Comparison of ENCODE assay signal across 23 mouse cellular contexts in genomic region chr10:116964084-116964483, GRCm38 (mm10). TPM values are rescaled to one million over a fixed set of nuclear protein-coding genes. Genes with fewer than 3 reads are reported as not detected.
DNase-seq lines count a peak whose midpoint lies in the region; ATAC-seq and TF ChIP-seq lines count a peak whose summit lies in the region.
"Had no signal": no experiment of that assay in that cellular context is flagged by ENCODE, and none has a peak within 500 bp of the region (broad histone marks: within the 10 kb centered on the region; RNA-seq: fewer than 3 reads in every experiment).

No protein-coding gene starts in this region.

- H3K4me3 ChIP-seq in kidney, adult 2 months (ENCODE audit: insufficient read depth, low read depth, low read length): peak overlapping the region; percentile 18; the same call in 1 of the 2 replicates
- H3K4me3 ChIP-seq in kidney, embryonic 15.5 days (replicated peaks): no peak overlapping the region
- H3K4me3 ChIP-seq in limb, embryonic 12.5 days (replicated peaks): no peak overlapping the region
- H3K4me3 ChIP-seq in limb, embryonic 10.5 days: no peak overlapping the region
- H3K4me3 ChIP-seq in lung, postnatal 0 days (ENCODE audit: low read depth, low read length): no peak overlapping the region
- H3K4me3 ChIP-seq in limb, embryonic 13.5 days: peak overlapping the region; percentile 19
- H3K4me3 ChIP-seq: embryonic facial prominence, embryonic 10.5 days; forebrain, embryonic 13.5 days; heart, adult 2 months; heart, embryonic 12.5 days had no signal

- peaks cover 14% of the 10 kb centered on the region for H3K4me1 ChIP-seq in kidney, adult 2 months (ENCODE audit: control insufficient read depth, insufficient read depth, low read length)
- peaks cover 24% of the 10 kb centered on the region; the same call in 1 of the 2 replicates for H3K4me1 ChIP-seq in kidney, embryonic 15.5 days
- 0 out of 2 replicates have a peak, but pooled peaks cover 6% of the 10 kb centered on the region for H3K4me1 ChIP-seq in limb, embryonic 12.5 days (replicated peaks)
- H3K4me1 ChIP-seq in limb, embryonic 10.5 days: peaks cover 25% of the 10 kb centered on the region
- no peaks in the 10 kb centered on the region for H3K4me1 ChIP-seq in lung, postnatal 0 days (ENCODE audit: insufficient read depth, low read depth, low read length)
- peaks cover 2% of the 10 kb centered on the region; the same call in 1 of the 2 replicates for H3K4me1 ChIP-seq in limb, embryonic 13.5 days
- H3K4me1 ChIP-seq: forebrain, embryonic 13.5 days had no signal

- H3K9me3 ChIP-seq in kidney, embryonic 15.5 days (replicated peaks): no peaks in the 10 kb centered on the region
- H3K9me3 ChIP-seq in limb, embryonic 12.5 days: no peaks in the 10 kb centered on the region
- no peaks in the 10 kb centered on the region for H3K9me3 ChIP-seq in limb, embryonic 10.5 days (replicated peaks)
- H3K9me3 ChIP-seq in lung, postnatal 0 days (ENCODE audit: low read length): no peaks in the 10 kb centered on the region
- no peaks in the 10 kb centered on the region for H3K9me3 ChIP-seq in limb, embryonic 13.5 days
- H3K9me3 ChIP-seq: embryonic facial prominence, embryonic 10.5 days; forebrain, embryonic 13.5 days; heart, embryonic 12.5 days had no signal

- H3K27me3 ChIP-seq in kidney, adult 2 months (replicated peaks; ENCODE audit: control insufficient read depth, insufficient read depth, low read length): no peaks in the 10 kb centered on the region
- no peaks in the 10 kb centered on the region for H3K27me3 ChIP-seq in kidney, embryonic 15.5 days
- no peaks in the 10 kb centered on the region for H3K27me3 ChIP-seq in limb, embryonic 12.5 days
- H3K27me3 ChIP-seq in limb, embryonic 10.5 days (ENCODE audit: low read depth, poor library complexity, severe bottlenecking): no peaks in the 10 kb centered on the region
- no peaks in the 10 kb centered on the region for H3K27me3 ChIP-seq in lung, postnatal 0 days (replicated peaks; ENCODE audit: insufficient read depth, low read length)
- no peaks in the 10 kb centered on the region for H3K27me3 ChIP-seq in limb, embryonic 13.5 days
- H3K27me3 ChIP-seq: CH12.LX; forebrain, embryonic 13.5 days; heart, embryonic 12.5 days had no signal

- TF ChIP-seq POLR2A in kidney, adult 2 months (IDR thresholded peaks at IDR 0.05; ENCODE audit: low read depth, low read length): no peak

- TF ChIP-seq EP300 in lung, postnatal 0 days (IDR thresholded peaks at IDR 0.05): no peak

- H3K36me3 ChIP-seq in kidney, adult 2 months (ENCODE audit: control insufficient read depth, insufficient read depth, low read length): no peaks in the 10 kb centered on the region
- no peaks in the 10 kb centered on the region for H3K36me3 ChIP-seq in kidney, embryonic 15.5 days
- no peaks in the 10 kb centered on the region for H3K36me3 ChIP-seq in limb, embryonic 12.5 days
- no peaks in the 10 kb centered on the region for H3K36me3 ChIP-seq in limb, embryonic 10.5 days
- H3K36me3 ChIP-seq in lung, postnatal 0 days (ENCODE audit: insufficient read depth, low read length): no peaks in the 10 kb centered on the region
- H3K36me3 ChIP-seq in limb, embryonic 13.5 days: no peaks in the 10 kb centered on the region
- H3K36me3 ChIP-seq: embryonic facial prominence, embryonic 10.5 days; heart, embryonic 12.5 days had no signal

- H3K9ac ChIP-seq in kidney, embryonic 15.5 days: no peak overlapping the region
- H3K9ac ChIP-seq in limb, embryonic 12.5 days (replicated peaks): no peak overlapping the region
- H3K9ac ChIP-seq in lung, postnatal 0 days (replicated peaks; ENCODE audit: low read depth): no peak overlapping the region
- no peak overlapping the region for H3K9ac ChIP-seq in limb, embryonic 13.5 days
- H3K9ac ChIP-seq: forebrain, embryonic 13.5 days; forebrain, postnatal 0 days; heart, embryonic 12.5 days had no signal

- no peak for TF ChIP-seq CTCF in kidney, adult 2 months (conservative IDR thresholded peaks at IDR 0.05; ENCODE audit: insufficient read depth, insufficient read length, low read depth, low read length)
- no peak for TF ChIP-seq CTCF in lung, postnatal 0 days (IDR thresholded peaks at IDR 0.05)

- peak overlapping the region; percentile 74 for H3K27ac ChIP-seq in kidney, adult 2 months (ENCODE audit: insufficient read depth, low read depth, low read length)
- H3K27ac ChIP-seq in kidney, embryonic 15.5 days: no peak overlapping the region
- no peak overlapping the region for H3K27ac ChIP-seq in limb, embryonic 12.5 days
- H3K27ac ChIP-seq in limb, embryonic 10.5 days: no peak overlapping the region
- H3K27ac ChIP-seq in lung, postnatal 0 days (ENCODE audit: low read length): peak overlapping the region; percentile 6
- no peak overlapping the region for H3K27ac ChIP-seq in limb, embryonic 13.5 days
- H3K27ac ChIP-seq: embryonic facial prominence, embryonic 10.5 days; forebrain, embryonic 13.5 days; heart, adult 2 months had no signal

- DNase-seq in kidney, adult 2 months: peak; percentile 58
- no peak for DNase-seq in limb, embryonic 10.5 days (ENCODE audit: low spot score)
- DNase-seq in lung, postnatal 0 days (ENCODE audit: low spot score): no peak
- no peak for DNase-seq in lung, postnatal 36 days
- DNase-seq: adrenal gland, adult 8-10 months; adrenal gland, postnatal 36 days; cerebellum, adult 2 months; cerebellum, postnatal 10 days; forebrain, postnatal 0 days; gastrocnemius, postnatal 14 days; heart, adult 2 months; heart, postnatal 36 days had no signal

- ATAC-seq in kidney, embryonic 15.5 days (replicated peaks; ENCODE audit: low FRiP score): no peak
- no peak for ATAC-seq in limb, embryonic 12.5 days (ENCODE audit: insufficient number of reproducible peaks, insufficient read depth, low FRiP score, low TSS enrichment, low read depth)
- no peak for ATAC-seq in lung, postnatal 0 days
- ATAC-seq in limb, embryonic 13.5 days (ENCODE audit: low FRiP score, low read depth): no peak
- ATAC-seq: forebrain, embryonic 13.5 days; forebrain, postnatal 0 days had no signal

- 56% methylated on average over 11 of the region's 11 CpGs for WGBS in kidney, adult 2 months
- WGBS in kidney, embryonic 15.5 days: 82% methylated on average over 11 of the region's 11 CpGs
- 81% methylated on average over 11 of the region's 11 CpGs for WGBS in limb, embryonic 12.5 days
- 82% methylated on average over 11 of the region's 11 CpGs for WGBS in limb, embryonic 10.5 days
- WGBS in lung, postnatal 0 days: 47% methylated on average over 11 of the region's 11 CpGs
- 80% methylated on average over 11 of the region's 11 CpGs for WGBS in limb, embryonic 13.5 days

- H3K4me2 ChIP-seq in kidney, embryonic 15.5 days: no peak overlapping the region
- 0 out of 2 replicates have a peak overlapping the region, but pooled peaks have one; percentile 6 for H3K4me2 ChIP-seq in limb, embryonic 12.5 days
- 0 out of 2 replicates have a peak overlapping the region, but pooled peaks have one; percentile 17 for H3K4me2 ChIP-seq in lung, postnatal 0 days (replicated peaks; ENCODE audit: low read depth, low read length)
- H3K4me2 ChIP-seq in limb, embryonic 13.5 days (replicated peaks): peak overlapping the region; percentile 23
- H3K4me2 ChIP-seq: forebrain, embryonic 13.5 days; heart, embryonic 12.5 days had no signal

RNA-seq across cellular contexts. Expression of gene Gm10271, which starts 8.3 kb away (rescaled TPM):
- polyA plus RNA-seq in kidney, adult 2 months (2012; rRNA removed): not detected in 2 replicates
- not detected in 2 replicates for polyA plus RNA-seq in kidney, embryonic 15.5 days (2015; fragmentation: Nextera tagmentation; extraction: Ambion mirVana)
- not detected in 2 replicates for polyA plus RNA-seq in limb, embryonic 12.5 days (2016; fragmentation: Nextera tagmentation; extraction: Ambion mirVana)
- not detected in 2 replicates for polyA plus RNA-seq in limb, embryonic 10.5 days (2016; fragmentation: Nextera tagmentation; extraction: Ambion mirVana)
- not detected in 2 replicates for polyA plus RNA-seq in lung, postnatal 0 days (2015; fragmentation: Nextera tagmentation; extraction: Ambion mirVana)
- not detected in 2 replicates for polyA plus RNA-seq in limb, embryonic 13.5 days (2015; fragmentation: Nextera tagmentation; extraction: Ambion mirVana)
- polyA plus RNA-seq: cerebellum, adult 2 months; embryonic facial prominence, embryonic 10.5 days; embryonic facial prominence, embryonic 14.5 days; forebrain, embryonic 13.5 days; forebrain, postnatal 0 days; gonadal fat pad, adult 2 months; heart, adult 2 months; heart, embryonic 12.5 days; heart, embryonic 16.5 days; hindbrain, embryonic 11.5 days had no signal

RNA-seq across cellular contexts. Expression of gene Rab3ip, which starts 13.5 kb away (rescaled TPM):
- polyA plus RNA-seq in kidney, adult 2 months (2012; rRNA removed): 641 and 892 TPM in 2 replicates
- 114 and 121 TPM in 2 replicates for polyA plus RNA-seq in kidney, embryonic 15.5 days (2015; fragmentation: Nextera tagmentation; extraction: Ambion mirVana)
- polyA plus RNA-seq in limb, embryonic 12.5 days (2016; fragmentation: Nextera tagmentation; extraction: Ambion mirVana): 41.9 and 44.4 TPM in 2 replicates
- polyA plus RNA-seq in limb, embryonic 10.5 days (2016; fragmentation: Nextera tagmentation; extraction: Ambion mirVana): 36.7 and 40.0 TPM in 2 replicates
- 29.5 and 34.2 TPM in 2 replicates for polyA plus RNA-seq in lung, postnatal 0 days (2015; fragmentation: Nextera tagmentation; extraction: Ambion mirVana)
- polyA plus RNA-seq in limb, embryonic 13.5 days (2015; fragmentation: Nextera tagmentation; extraction: Ambion mirVana): 38.6 and 40.4 TPM in 2 replicates

RNA-seq across cellular contexts. Expression of gene Best3, which starts 22.0 kb away (rescaled TPM):
- polyA plus RNA-seq in kidney, adult 2 months (2012; rRNA removed): 0.97 and 1.1 TPM in 2 replicates
- polyA plus RNA-seq in kidney, embryonic 15.5 days (2015; fragmentation: Nextera tagmentation; extraction: Ambion mirVana): 0.30 and 0.44 TPM in 2 replicates
- polyA plus RNA-seq in limb, embryonic 12.5 days (2016; fragmentation: Nextera tagmentation; extraction: Ambion mirVana): 0.35 and 0.48 TPM in 2 replicates
- 0.05 TPM in 1 of 2 replicates, not detected in the other for polyA plus RNA-seq in limb, embryonic 10.5 days (2016; fragmentation: Nextera tagmentation; extraction: Ambion mirVana)
- 0.15 and 0.43 TPM in 2 replicates for polyA plus RNA-seq in lung, postnatal 0 days (2015; fragmentation: Nextera tagmentation; extraction: Ambion mirVana)
- polyA plus RNA-seq in limb, embryonic 13.5 days (2015; fragmentation: Nextera tagmentation; extraction: Ambion mirVana): 0.82 and 1.0 TPM in 2 replicates

Comparison
In these comparisons a context has a peak if more than half of its experiments do, and no peak if none do; other contexts are left out.
1. H3K27ac ChIP-seq: peak in kidney, adult 2 months (single experiment) and lung, postnatal 0 days (single experiment); none in kidney, embryonic 15.5 days (single experiment), limb, embryonic 12.5 days (single experiment), limb, embryonic 10.5 days (single experiment) and limb, embryonic 13.5 days (single experiment).
2. H3K4me3 ChIP-seq: peak in kidney, adult 2 months (single experiment) and limb, embryonic 13.5 days (single experiment); none in kidney, embryonic 15.5 days (single experiment), limb, embryonic 12.5 days (single experiment), limb, embryonic 10.5 days (single experiment) and lung, postnatal 0 days (single experiment).